Mouse (Mus musculus) thymus, postnatal 36 days (tissue): ENCODE data around the gene Klhl32.
"Not testable (repeated sequence)": the region's sequence is repeated elsewhere in the genome, so short reads cannot be mapped to it uniquely, and the experiment has no call there.

ENCODE experiments used
- DNase-seq, 2 experiments: peaks; one replicate each; pipeline ENCODE4 v3.0.0; 2022; ENCODE audit warnings: mixed read lengths in 2 of 2

Gene Klhl32

GRCm38 (mm10) chr4:24850401-24851325 lies at the start of gene Klhl32:
Gene Klhl32 (minus strand): TSS chr4:24851124.
- peak; percentile 52 to 64 for DNase-seq

- no peak for DNase-seq
Measured at GRCm38 (mm10) chr4:24899146-24899545, 48.2 kb upstream of the Klhl32 start.

GRCm38 (mm10) chr4:24898636-24899035 lies 47.7 kb upstream of the Klhl32 start:
- DNase-seq: no peak

GRCm38 (mm10) chr4:24897851-24898515 lies 47.1 kb upstream of the Klhl32 start, which contains the start of gene Ndufaf4:
Gene Ndufaf4 (plus strand): TSS chr4:24898083.
- peak; percentile 94 to 98 for DNase-seq

- DNase-seq: no peak
Measured at GRCm38 (mm10) chr4:24897351-24897750, 46.4 kb upstream of the Klhl32 start.

GRCm38 (mm10) chr4:24896829-24897228 lies 45.9 kb upstream of the Klhl32 start:
- DNase-seq: no peak

- DNase-seq: no peak
Measured at GRCm38 (mm10) chr4:24894625-24895024, 43.7 kb upstream of the Klhl32 start.

GRCm38 (mm10) chr4:24892293-24892692 lies 41.4 kb upstream of the Klhl32 start:
- not testable (repeated sequence) for DNase-seq

- not testable (repeated sequence) for DNase-seq
Measured at GRCm38 (mm10) chr4:24889386-24889785, 38.5 kb upstream of the Klhl32 start.

GRCm38 (mm10) chr4:24869230-24869629 lies 18.3 kb upstream of the Klhl32 start:
- no peak for DNase-seq

GRCm38 (mm10) chr4:24865691-24866090 lies 14.8 kb upstream of the Klhl32 start:
- no peak for DNase-seq

GRCm38 (mm10) chr4:24847406-24847805 lies 3.5 kb downstream of the Klhl32 start:
- DNase-seq: no peak

GRCm38 (mm10) chr4:24845546-24845945 lies 5.4 kb downstream of the Klhl32 start:
- DNase-seq: no peak

- DNase-seq: no peak
Measured at GRCm38 (mm10) chr4:24838567-24838966, 12.4 kb downstream of the Klhl32 start.

GRCm38 (mm10) chr4:24835555-24835954 lies 15.4 kb downstream of the Klhl32 start:
- DNase-seq: no peak

GRCm38 (mm10) chr4:24808316-24808715 lies 42.6 kb downstream of the Klhl32 start:
- no peak for DNase-seq

- no peak for DNase-seq
Measured at GRCm38 (mm10) chr4:24801881-24802280, 49.0 kb downstream of the Klhl32 start.

- DNase-seq: no peak
Measured at GRCm38 (mm10) chr4:24801343-24801742, 49.6 kb downstream of the Klhl32 start.

GRCm38 (mm10) chr4:24800345-24800936 lies 50.5 kb downstream of the Klhl32 start:
- no peak for DNase-seq

- DNase-seq: no peak
Measured at GRCm38 (mm10) chr4:24799037-24799436, 51.9 kb downstream of the Klhl32 start.

- DNase-seq: no peak
Measured at GRCm38 (mm10) chr4:24797868-24798267, 53.1 kb downstream of the Klhl32 start.

- DNase-seq: no peak
Measured at GRCm38 (mm10) chr4:24797280-24797679, 53.6 kb downstream of the Klhl32 start.

- DNase-seq: no peak
Measured at GRCm38 (mm10) chr4:24796229-24796628, 54.7 kb downstream of the Klhl32 start.
